Comparison of ENCODE assay signal across 17 mouse cellular contexts in the genomic region with DNA sequence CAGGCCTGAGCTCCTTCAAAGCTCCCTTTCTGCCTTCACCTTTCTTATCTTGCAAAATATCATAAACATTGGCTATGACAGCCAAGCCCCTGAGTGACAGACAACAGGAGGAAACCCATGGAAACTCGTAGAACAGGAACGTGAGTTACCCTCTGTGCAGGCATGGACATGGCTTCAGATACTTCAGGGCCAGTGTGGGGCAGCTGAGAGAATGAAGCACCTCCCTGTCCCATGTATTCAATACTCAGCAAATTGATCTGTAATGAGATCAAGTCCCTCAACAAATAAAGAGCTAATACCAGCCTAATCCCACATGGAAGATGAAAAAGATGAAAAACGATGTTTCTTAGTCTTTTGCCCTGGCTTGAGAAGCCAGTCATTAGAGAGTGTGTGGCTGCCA.
"Had no signal": no experiment of that assay in that cellular context is flagged by ENCODE, and none has a peak within 500 bp of the region (broad histone marks: within the 10 kb centered on the region; RNA-seq: fewer than 3 reads in every experiment).

No protein-coding gene starts in this region.

- H3K9ac ChIP-seq: liver, embryonic 14.5 days; lung, embryonic 14.5 days; midbrain, embryonic 12.5 days; neural tube, embryonic 13.5 days; neural tube, embryonic 15.5 days had no signal

- H3K27ac ChIP-seq: liver, embryonic 14.5 days; midbrain, embryonic 10.5 days; midbrain, embryonic 12.5 days; neural tube, embryonic 13.5 days; neural tube, embryonic 15.5 days had no signal

- H3K36me3 ChIP-seq: midbrain, embryonic 10.5 days; midbrain, embryonic 12.5 days; neural tube, embryonic 13.5 days; neural tube, embryonic 15.5 days had no signal

- H3K4me2 ChIP-seq: lung, embryonic 14.5 days; midbrain, embryonic 12.5 days; neural tube, embryonic 13.5 days; neural tube, embryonic 15.5 days had no signal

- H3K27me3 ChIP-seq: midbrain, embryonic 12.5 days; neural tube, embryonic 13.5 days had no signal

- H3K9me3 ChIP-seq: midbrain, embryonic 10.5 days; midbrain, embryonic 12.5 days; neural tube, embryonic 13.5 days; neural tube, embryonic 15.5 days had no signal

- DNase-seq: lung, adult 18-20 months; lung, embryonic 14.5 days; lung, postnatal 10 days; lung, postnatal 4 days; midbrain, embryonic 14.5 days; retina, postnatal 1 day; right cerebral cortex, postnatal 25 days; thymus, adult 2 months; thymus, postnatal 25 days; thymus, postnatal 4 days had no signal

- ATAC-seq: midbrain, embryonic 16.5 days had no signal

- H3K4me3 ChIP-seq: midbrain, embryonic 10.5 days; midbrain, embryonic 12.5 days; myocyte; neural tube, embryonic 13.5 days; neural tube, embryonic 15.5 days had no signal
